Mouse (Mus musculus): ENCODE results near the gene Eef1b2.

DNA sequence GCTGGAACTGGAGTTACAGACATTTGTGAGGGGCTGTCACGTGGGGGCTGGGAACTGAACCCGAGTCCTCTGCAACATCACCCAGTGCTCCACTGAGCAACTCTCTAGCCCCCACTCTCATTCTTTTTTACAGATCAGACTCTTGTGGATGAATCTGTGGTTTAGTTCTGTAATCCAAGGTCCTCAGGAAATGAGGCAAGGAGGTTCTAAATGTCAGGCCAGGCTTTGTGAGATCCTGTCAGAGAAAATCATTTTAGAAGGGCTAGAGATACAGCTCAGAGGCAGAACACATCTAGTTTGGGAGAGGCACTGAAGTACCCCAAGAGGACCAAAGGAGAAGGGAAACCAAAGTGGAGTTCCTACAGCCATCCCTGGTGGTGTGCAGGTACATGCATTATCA, 45.7 kb upstream of the Eef1b2 start:
- TF ChIP-seq CTCF (IDR thresholded peaks at IDR 0.05; ENCODE audit: low read depth) = no peak
- no peak for TF ChIP-seq EP300 (optimal IDR thresholded peaks at IDR 0.05)

Measured in stomach, postnatal 0 days (tissue).